ENCODE assay signal across 9 mouse cellular contexts in genomic region chr14:91889141-91889631, GRCm38 (mm10).
DNase-seq lines count a peak whose midpoint lies in the region; ATAC-seq lines count a peak whose summit lies in the region.
"Had no signal": no experiment of that assay in that cellular context is flagged by ENCODE, and none has a peak within 500 bp of the region (broad histone marks: within the 10 kb centered on the region; RNA-seq: fewer than 3 reads in every experiment).

No protein-coding gene starts in this region.

- ATAC-seq in hindbrain, embryonic 14.5 days (ENCODE audit: low FRiP score), result peak; percentile 66; the same call in 1 of the 2 replicates
- no peak for ATAC-seq in hindbrain, embryonic 11.5 days (ENCODE audit: low FRiP score)
- ATAC-seq: liver, postnatal 0 days had no signal

- peak; percentile 36 for DNase-seq in hindbrain, embryonic 14.5 days (ENCODE audit: low spot score)
- DNase-seq in hindbrain, embryonic 11.5 days (ENCODE audit: low spot score), result no peak
- DNase-seq in adrenal gland, postnatal 10 days, result peak; percentile 41
- DNase-seq in frontal cortex, adult 2 months (ENCODE audit: extremely low spot score in 1 of 2, low spot score in 1 of 2), result peak; percentile 50 to 57
- peak; percentile 30 to 76 for DNase-seq in left cerebral cortex, postnatal 14 days (ENCODE audit: low spot score in 2 of 2)
- no peak for DNase-seq in yolk sac, embryonic 10.5 days (ENCODE audit: low spot score)
- DNase-seq in kidney, postnatal 10 days, result no peak
- DNase-seq: liver, postnatal 0 days; thymus, postnatal 25 days had no signal

- H3K27ac ChIP-seq in hindbrain, embryonic 14.5 days, result no peak overlapping the region
- no peak overlapping the region for H3K27ac ChIP-seq in hindbrain, embryonic 11.5 days (ENCODE audit: low read depth, low read length)

- H3K9ac ChIP-seq in hindbrain, embryonic 14.5 days, result no peak overlapping the region
- H3K9ac ChIP-seq in hindbrain, embryonic 11.5 days (ENCODE audit: low read depth, low read length), result no peak overlapping the region
- H3K9ac ChIP-seq: liver, postnatal 0 days had no signal

- H3K4me1 ChIP-seq in hindbrain, embryonic 14.5 days (replicated peaks; ENCODE audit: control insufficient read depth, insufficient read depth, low read length), result no peaks in the 10 kb centered on the region
- H3K4me1 ChIP-seq in hindbrain, embryonic 11.5 days (replicated peaks; ENCODE audit: control insufficient read depth, insufficient read depth, low read length), result no peaks in the 10 kb centered on the region

- H3K4me3 ChIP-seq in hindbrain, embryonic 14.5 days (replicated peaks; ENCODE audit: low read length), result no peak overlapping the region
- H3K4me3 ChIP-seq in hindbrain, embryonic 11.5 days (ENCODE audit: low read depth, low read length), result no peak overlapping the region

- WGBS in hindbrain, embryonic 14.5 days, result 62% methylated on average over 9 of the region's 9 CpGs
- WGBS in hindbrain, embryonic 11.5 days, result 76% methylated on average over 9 of the region's 9 CpGs

- intact Hi-C loops in left cerebral cortex, postnatal 14 days (cut with DNase I), result no loop called here

- H3K36me3 ChIP-seq in hindbrain, embryonic 14.5 days (replicated peaks; ENCODE audit: control insufficient read depth, insufficient read depth), result no peaks in the 10 kb centered on the region
- H3K36me3 ChIP-seq in hindbrain, embryonic 11.5 days (ENCODE audit: control insufficient read depth, insufficient read depth, low read length), result no peaks in the 10 kb centered on the region

- no peak overlapping the region for H3K4me2 ChIP-seq in hindbrain, embryonic 14.5 days (replicated peaks)
- no peak overlapping the region for H3K4me2 ChIP-seq in hindbrain, embryonic 11.5 days (replicated peaks; ENCODE audit: low read depth, low read length)

- no peaks in the 10 kb centered on the region for H3K9me3 ChIP-seq in hindbrain, embryonic 14.5 days (ENCODE audit: control insufficient read depth, low read length)
- H3K9me3 ChIP-seq in hindbrain, embryonic 11.5 days (ENCODE audit: control insufficient read depth, low read length), result no peaks in the 10 kb centered on the region

- H3K27me3 ChIP-seq in hindbrain, embryonic 14.5 days (ENCODE audit: control insufficient read depth, insufficient read depth, low read length), result no peaks in the 10 kb centered on the region
- no peaks in the 10 kb centered on the region for H3K27me3 ChIP-seq in hindbrain, embryonic 11.5 days (ENCODE audit: control insufficient read depth, insufficient read depth, low read length)

Comparison
In these comparisons a context has a peak if more than half of its experiments do, and no peak if none do; other contexts are left out.
1. DNase-seq: peak in hindbrain, embryonic 14.5 days (single experiment), adrenal gland, postnatal 10 days (single experiment), frontal cortex, adult 2 months (2 of 2) and left cerebral cortex, postnatal 14 days (2 of 2); none in hindbrain, embryonic 11.5 days (single experiment), yolk sac, embryonic 10.5 days (single experiment) and kidney, postnatal 10 days (single experiment).